Mouse (Mus musculus): ENCODE results near the gene Arrb2. TPM values are rescaled to one million over a fixed set of nuclear protein-coding genes. Genes with fewer than 3 reads are reported as not detected.
"Not testable (repeated sequence)": the region's sequence is repeated elsewhere in the genome, so short reads cannot be mapped to it uniquely, and the experiment has no call there.

Arrb2 gene
- polyA plus RNA-seq, 1 experiment from 2014 or later = 59.7 TPM

DNA sequence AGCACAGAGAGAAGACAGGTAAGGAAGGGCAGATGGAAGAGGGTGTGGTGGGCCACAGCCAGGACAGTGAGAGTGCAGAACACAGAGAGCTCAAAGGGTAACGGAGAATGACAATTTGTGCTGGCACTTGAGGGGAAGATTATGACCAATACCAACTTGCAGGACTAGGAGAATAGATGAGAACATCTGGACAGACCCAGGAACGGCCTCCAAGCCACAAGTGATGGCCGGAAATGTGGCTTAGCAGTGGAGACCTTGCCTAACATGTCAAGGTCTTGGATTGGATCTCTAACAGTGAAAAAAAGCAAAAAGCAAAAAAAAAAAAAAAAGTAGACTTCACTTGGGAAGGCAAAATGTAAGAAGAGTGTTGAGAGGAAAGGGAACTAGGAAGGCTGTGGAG lies 37.3 kb downstream of the Arrb2 start:
- Histone ChIP-seq H3K4me1 (peaks cover 10% of the 10 kb centered on the region), H3K9me3 (replicated peaks) (no peaks in the 10 kb centered on the region), H3K36me3 (no peaks in the 10 kb centered on the region), H3K4me2 (no peak overlapping the region), H3K9ac (replicated peaks) (no peak overlapping the region), H3K4me3 (replicated peaks) (no peak overlapping the region), H3K27me3 (replicated peaks) (peaks cover 17% of the 10 kb centered on the region), H3K27ac (replicated peaks) (no peak overlapping the region)
- WGBS = 90% methylated on average over 3 of the region's 3 CpGs
- ATAC-seq (ENCODE audit: low FRiP score) = no peak

GRCm38 (mm10) chr11:70472716-70473115 lies 40.3 kb downstream of the Arrb2 start:
- H3K36me3 ChIP-seq = no peaks in the 10 kb centered on the region
- H3K4me3 ChIP-seq (replicated peaks) = no peak overlapping the region
- no peaks in the 10 kb centered on the region for H3K9me3 ChIP-seq (replicated peaks)
- H3K4me2 ChIP-seq = no peak overlapping the region
- H3K4me1 ChIP-seq = no peaks in the 10 kb centered on the region
- no peaks in the 10 kb centered on the region for H3K27me3 ChIP-seq (replicated peaks)
- no peak overlapping the region for H3K27ac ChIP-seq (replicated peaks)
- H3K9ac ChIP-seq (replicated peaks) = no peak overlapping the region
- no peak for ATAC-seq (ENCODE audit: low FRiP score)

GRCm38 (mm10) chr11:70473291-70473690 lies 40.9 kb downstream of the Arrb2 start:
- H3K27ac ChIP-seq (replicated peaks); H3K4me3 ChIP-seq (replicated peaks); H3K4me2 ChIP-seq; ATAC-seq (ENCODE audit: low FRiP score); H3K36me3 ChIP-seq; H3K9ac ChIP-seq (replicated peaks); H3K27me3 ChIP-seq (replicated peaks); H3K4me1 ChIP-seq; H3K9me3 ChIP-seq (replicated peaks): not testable (repeated sequence)
- 93% methylated on average over 5 of the region's 5 CpGs for WGBS

DNA sequence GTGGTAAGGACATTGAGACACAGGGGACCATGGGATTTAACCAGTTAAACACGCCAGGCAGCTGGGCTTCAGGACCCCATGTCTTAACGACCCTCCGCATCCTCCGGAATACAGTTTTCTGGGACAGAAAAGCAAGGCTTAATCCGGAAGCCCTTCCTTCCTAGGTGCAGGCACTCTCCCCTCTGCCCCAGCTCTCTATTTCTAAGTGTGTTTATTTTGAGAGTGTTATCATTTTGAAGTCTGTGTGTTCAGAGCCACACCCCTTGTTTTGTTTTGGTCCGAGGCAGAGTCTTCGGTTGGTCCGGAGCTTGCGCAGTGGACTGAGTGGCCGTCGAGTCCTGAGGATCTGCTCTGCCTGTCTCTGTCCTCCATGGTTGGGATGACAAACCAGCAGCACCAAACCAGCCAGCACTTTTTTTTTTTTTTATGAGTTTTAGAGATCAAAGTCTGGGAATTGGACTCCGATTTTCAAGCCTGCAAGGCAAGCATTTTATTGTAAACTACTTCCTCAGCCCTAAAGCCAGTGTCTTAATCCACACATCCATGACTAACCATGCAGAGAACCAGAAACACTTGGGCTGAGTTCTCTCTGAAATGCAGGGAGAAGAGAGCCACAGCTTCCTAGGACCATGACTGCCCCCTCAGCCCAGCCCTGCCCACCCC lies 42.6 kb downstream of the Arrb2 start:
- Histone ChIP-seq H3K4me2 (no peak overlapping the region), H3K36me3 (no peaks in the 10 kb centered on the region), H3K27ac (replicated peaks) (no peak overlapping the region), H3K9me3 (replicated peaks) (no peaks in the 10 kb centered on the region), H3K4me3 (replicated peaks) (no peak overlapping the region), H3K9ac (replicated peaks) (no peak overlapping the region), H3K4me1 (no peaks in the 10 kb centered on the region), H3K27me3 (replicated peaks) (no peaks in the 10 kb centered on the region)
- ATAC-seq (ENCODE audit: low FRiP score) = no peak
- WGBS = 83% methylated on average over 12 of the region's 12 CpGs

DNA sequence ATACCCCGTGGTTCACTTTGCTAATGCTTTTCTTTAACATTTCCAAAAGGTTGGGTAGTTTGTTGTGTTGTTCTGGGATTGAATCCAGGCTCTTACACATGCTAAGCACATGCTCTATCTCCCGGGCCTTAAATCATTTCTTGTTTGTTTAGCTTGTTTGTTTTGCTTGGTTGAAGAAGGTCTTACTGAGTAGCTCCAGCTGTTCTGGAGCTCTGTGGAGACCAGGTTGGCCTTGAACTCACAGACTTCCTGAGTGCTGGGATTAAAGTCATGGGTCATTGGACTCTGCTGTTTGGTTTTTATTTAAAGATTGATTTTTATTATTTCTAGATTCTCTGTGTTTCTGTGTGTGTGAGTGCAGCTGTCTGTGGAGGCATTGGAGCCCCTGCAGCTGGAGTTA lies 53.1 kb downstream of the Arrb2 start:
- Histone ChIP-seq H3K27ac (replicated peaks) (no peak overlapping the region), H3K4me2 (no peak overlapping the region), H3K4me3 (replicated peaks) (no peak overlapping the region), H3K9ac (replicated peaks) (no peak overlapping the region), H3K27me3 (replicated peaks) (no peaks in the 10 kb centered on the region), H3K4me1 (no peaks in the 10 kb centered on the region), H3K9me3 (replicated peaks) (no peaks in the 10 kb centered on the region), H3K36me3 (no peaks in the 10 kb centered on the region)
- WGBS = 77% methylated on average over 2 of the region's 2 CpGs
- no peak for ATAC-seq (ENCODE audit: low FRiP score)

GRCm38 (mm10) chr11:70487816-70488215 lies 55.4 kb downstream of the Arrb2 start:
- Histone ChIP-seq H3K9ac (replicated peaks) (no peak overlapping the region), H3K27me3 (replicated peaks) (no peaks in the 10 kb centered on the region), H3K36me3 (no peaks in the 10 kb centered on the region), H3K27ac (replicated peaks) (no peak overlapping the region), H3K4me2 (no peak overlapping the region), H3K9me3 (replicated peaks) (no peaks in the 10 kb centered on the region), H3K4me1 (no peaks in the 10 kb centered on the region), H3K4me3 (replicated peaks) (no peak overlapping the region)
- no peak for ATAC-seq (ENCODE audit: low FRiP score)
- WGBS = 38% methylated on average over 4 of the region's 4 CpGs

DNA sequence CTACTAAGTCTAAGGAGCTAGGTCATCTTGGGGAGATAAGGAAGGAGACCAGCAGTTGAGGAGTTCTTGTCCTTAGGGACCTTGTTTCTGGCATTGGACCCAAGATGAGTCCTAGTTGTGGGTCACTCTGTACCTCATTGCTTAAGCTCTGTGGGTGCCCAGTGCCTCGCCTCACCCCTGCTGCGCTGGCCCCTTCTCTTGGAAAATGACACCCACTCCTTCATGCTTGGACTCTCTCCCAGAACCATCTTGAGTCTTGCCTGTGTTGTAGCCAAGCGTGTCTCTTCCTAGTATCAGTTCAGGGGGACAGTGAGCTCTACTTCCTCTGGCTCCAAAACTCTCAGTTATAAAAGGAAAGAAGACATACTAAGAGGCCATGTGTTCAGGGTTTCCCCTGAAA lies 56.7 kb downstream of the Arrb2 start:
- no peak overlapping the region for H3K4me3 ChIP-seq (replicated peaks)
- no peak overlapping the region for H3K9ac ChIP-seq (replicated peaks)
- ATAC-seq (ENCODE audit: low FRiP score) = no peak
- no peaks in the 10 kb centered on the region for H3K4me1 ChIP-seq
- H3K36me3 ChIP-seq = no peaks in the 10 kb centered on the region
- H3K9me3 ChIP-seq (replicated peaks) = no peaks in the 10 kb centered on the region
- H3K27me3 ChIP-seq (replicated peaks) = no peaks in the 10 kb centered on the region
- no peak overlapping the region for H3K4me2 ChIP-seq
- H3K27ac ChIP-seq (replicated peaks) = no peak overlapping the region
- WGBS = 91% methylated on average over 3 of the region's 3 CpGs

- Histone ChIP-seq H3K4me1 (no peaks in the 10 kb centered on the region), H3K4me2 (no peak overlapping the region), H3K27ac (replicated peaks) (no peak overlapping the region), H3K4me3 (replicated peaks) (no peak overlapping the region), H3K27me3 (replicated peaks) (no peaks in the 10 kb centered on the region), H3K9me3 (replicated peaks) (no peaks in the 10 kb centered on the region), H3K9ac (replicated peaks) (no peak overlapping the region), H3K36me3 (no peaks in the 10 kb centered on the region)
- ATAC-seq (ENCODE audit: low FRiP score) = no peak
- WGBS = 86% methylated on average over 6 of the region's 6 CpGs
Measured at GRCm38 (mm10) chr11:70489684-70490083, 57.2 kb downstream of the Arrb2 start.

Small RNA genes within 50 kb of the gene (microRNA-seq; reads per million reads assigned to microRNA genes)
- not detected for gene Mir7115

Other genes starting within 250 kb of the Arrb2 start
- gene Slc16a11, start 219.9 kb upstream of the Arrb2 start, polyA plus RNA-seq (2015; fragmentation: Nextera tagmentation; extraction: Ambion mirVana) = 6.3 and 7.3 TPM in 2 replicates
- gene Slc16a13, start 211.6 kb upstream of the Arrb2 start, polyA plus RNA-seq (2015; fragmentation: Nextera tagmentation; extraction: Ambion mirVana) = 12.4 and 14.3 TPM in 2 replicates
- 5.2 and 6.6 TPM in 2 replicates for gene Bcl6b, start 202.8 kb upstream of the Arrb2 start, polyA plus RNA-seq (2015; fragmentation: Nextera tagmentation; extraction: Ambion mirVana)
- gene 0610010K14Rik, start 194.7 kb upstream of the Arrb2 start, polyA plus RNA-seq (2015; fragmentation: Nextera tagmentation; extraction: Ambion mirVana) = 153 and 167 TPM in 2 replicates
- 13.1 and 16.0 TPM in 2 replicates for gene Gm21988, start 192.8 kb upstream of the Arrb2 start, polyA plus RNA-seq (2015; fragmentation: Nextera tagmentation; extraction: Ambion mirVana)
- 384 and 458 TPM in 2 replicates for gene Rnasek, start 192.8 kb upstream of the Arrb2 start, polyA plus RNA-seq (2015; fragmentation: Nextera tagmentation; extraction: Ambion mirVana)
- 2.1 and 2.7 TPM in 2 replicates for gene Alox12, start 177.3 kb upstream of the Arrb2 start, polyA plus RNA-seq (2015; fragmentation: Nextera tagmentation; extraction: Ambion mirVana)
- 5.9 TPM in 1 of 2 replicates, not detected in the other for gene Alox12e, start 110.0 kb upstream of the Arrb2 start, polyA plus RNA-seq (2015; fragmentation: Nextera tagmentation; extraction: Ambion mirVana)
- 1.2 TPM in 1 of 2 replicates, not detected in the other for gene Alox15, start 80.6 kb upstream of the Arrb2 start, polyA plus RNA-seq (2015; fragmentation: Nextera tagmentation; extraction: Ambion mirVana)
- 29.7 and 33.0 TPM in 2 replicates for gene Pelp1, start 22.6 kb upstream of the Arrb2 start, polyA plus RNA-seq (2015; fragmentation: Nextera tagmentation; extraction: Ambion mirVana)
- gene Med11, start 19.3 kb downstream of the Arrb2 start, polyA plus RNA-seq (2015; fragmentation: Nextera tagmentation; extraction: Ambion mirVana) = 44.4 and 45.0 TPM in 2 replicates
- 0.60 and 1.0 TPM in 2 replicates for gene Zmynd15, start 26.8 kb downstream of the Arrb2 start, polyA plus RNA-seq (2015; fragmentation: Nextera tagmentation; extraction: Ambion mirVana)
- 7.4 and 8.5 TPM in 2 replicates for gene Cxcl16, start 27.3 kb downstream of the Arrb2 start, polyA plus RNA-seq (2015; fragmentation: Nextera tagmentation; extraction: Ambion mirVana)
- gene Tm4sf5, start 72.6 kb downstream of the Arrb2 start, polyA plus RNA-seq (2015; fragmentation: Nextera tagmentation; extraction: Ambion mirVana) = 1.5 and 6.4 TPM in 2 replicates
- 0.32 and 0.96 TPM in 2 replicates for gene Vmo1, start 82.0 kb downstream of the Arrb2 start, polyA plus RNA-seq (2015; fragmentation: Nextera tagmentation; extraction: Ambion mirVana)
- gene Gltpd2, start 86.6 kb downstream of the Arrb2 start, polyA plus RNA-seq (2015; fragmentation: Nextera tagmentation; extraction: Ambion mirVana) = 0.15 and 0.41 TPM in 2 replicates
- gene Psmb6, start 92.7 kb downstream of the Arrb2 start, polyA plus RNA-seq (2015; fragmentation: Nextera tagmentation; extraction: Ambion mirVana) = 756 and 815 TPM in 2 replicates
- not detected in 2 replicates for gene Gm40193, start 100.3 kb downstream of the Arrb2 start, polyA plus RNA-seq (2015; fragmentation: Nextera tagmentation; extraction: Ambion mirVana)
- gene Pld2, start 107.4 kb downstream of the Arrb2 start, polyA plus RNA-seq (2015; fragmentation: Nextera tagmentation; extraction: Ambion mirVana) = 16.1 and 18.1 TPM in 2 replicates
- gene Mink1, start 130.2 kb downstream of the Arrb2 start, polyA plus RNA-seq (2015; fragmentation: Nextera tagmentation; extraction: Ambion mirVana) = 15.0 and 16.6 TPM in 2 replicates
- gene 4930544D05Rik, start 183.2 kb downstream of the Arrb2 start, polyA plus RNA-seq (2015; fragmentation: Nextera tagmentation; extraction: Ambion mirVana) = not detected in 2 replicates
- 0.23 and 0.40 TPM in 2 replicates for gene Chrne, start 186.6 kb downstream of the Arrb2 start, polyA plus RNA-seq (2015; fragmentation: Nextera tagmentation; extraction: Ambion mirVana)
- 0.15 TPM in 2 replicates for gene Gp1ba, start 206.5 kb downstream of the Arrb2 start, polyA plus RNA-seq (2015; fragmentation: Nextera tagmentation; extraction: Ambion mirVana)
- gene Rnf167, start 214.6 kb downstream of the Arrb2 start, polyA plus RNA-seq (2015; fragmentation: Nextera tagmentation; extraction: Ambion mirVana) = 100 and 109 TPM in 2 replicates
- gene Slc25a11, start 214.8 kb downstream of the Arrb2 start, polyA plus RNA-seq (2015; fragmentation: Nextera tagmentation; extraction: Ambion mirVana) = 169 and 174 TPM in 2 replicates
- gene Pfn1, start 222.0 kb downstream of the Arrb2 start, polyA plus RNA-seq (2015; fragmentation: Nextera tagmentation; extraction: Ambion mirVana) = 679 and 994 TPM in 2 replicates
- 12.6 and 17.5 TPM in 2 replicates for gene Eno3, start 224.6 kb downstream of the Arrb2 start, polyA plus RNA-seq (2015; fragmentation: Nextera tagmentation; extraction: Ambion mirVana)
- gene Spag7, start 236.8 kb downstream of the Arrb2 start, polyA plus RNA-seq (2015; fragmentation: Nextera tagmentation; extraction: Ambion mirVana) = 159 and 165 TPM in 2 replicates